Mouse (Mus musculus) macrophage (primary cell): ENCODE results near the gene Ncapd2. TPM values are rescaled to one million over a fixed set of nuclear protein-coding genes. Genes with fewer than 3 reads are reported as not detected.
A peak's percentile ranks its signal among the peaks of the same experiment; 100 is the strongest.
"Not testable (repeated sequence)": the region's sequence is repeated elsewhere in the genome, so short reads cannot be mapped to it uniquely, and the experiment has no call there.

ENCODE experiments used
- H3K27ac ChIP-seq: fragments of 350-480 bp; formaldehyde crosslinking; 2 replicates; pipeline ENCODE4 v1.9.0; 2021
- H3K36me3 ChIP-seq: fragments of 350-480 bp; formaldehyde crosslinking; 2 replicates; pipeline ENCODE4 v1.9.0; 2021; ENCODE audit errors: inconsistent target
- H3K4me3 ChIP-seq: fragments of 350-480 bp; formaldehyde crosslinking; 2 replicates; pipeline ENCODE4 v1.9.0; 2021; ENCODE audit errors: inconsistent target
- H3K79me2 ChIP-seq: fragments of 350-480 bp; formaldehyde crosslinking; 2 replicates; pipeline ENCODE4 v1.9.0; 2021; ENCODE audit errors: inconsistent target
- WGBS: methylation state at CpG from one replicate; pipeline ENCODE4 v1.1.7; 2026; ENCODE audit warnings: inconsistent platforms; ENCODE audit not compliant: missing documents; 5-methylcytosine and 5-hydroxymethylcytosine counted together
- polyA plus RNA-seq: library from polyadenylated mRNA; stranded (reverse); fragments of 250-400 nt; gene quantifications from 3 replicates; pipeline ENCODE4 v1.2.4, GENCODE M21; 2018; ENCODE audit warnings: inconsistent platforms

Gene Ncapd2
- polyA plus RNA-seq, 1 experiment from 2014 or later, result 10.3 TPM

DNA sequence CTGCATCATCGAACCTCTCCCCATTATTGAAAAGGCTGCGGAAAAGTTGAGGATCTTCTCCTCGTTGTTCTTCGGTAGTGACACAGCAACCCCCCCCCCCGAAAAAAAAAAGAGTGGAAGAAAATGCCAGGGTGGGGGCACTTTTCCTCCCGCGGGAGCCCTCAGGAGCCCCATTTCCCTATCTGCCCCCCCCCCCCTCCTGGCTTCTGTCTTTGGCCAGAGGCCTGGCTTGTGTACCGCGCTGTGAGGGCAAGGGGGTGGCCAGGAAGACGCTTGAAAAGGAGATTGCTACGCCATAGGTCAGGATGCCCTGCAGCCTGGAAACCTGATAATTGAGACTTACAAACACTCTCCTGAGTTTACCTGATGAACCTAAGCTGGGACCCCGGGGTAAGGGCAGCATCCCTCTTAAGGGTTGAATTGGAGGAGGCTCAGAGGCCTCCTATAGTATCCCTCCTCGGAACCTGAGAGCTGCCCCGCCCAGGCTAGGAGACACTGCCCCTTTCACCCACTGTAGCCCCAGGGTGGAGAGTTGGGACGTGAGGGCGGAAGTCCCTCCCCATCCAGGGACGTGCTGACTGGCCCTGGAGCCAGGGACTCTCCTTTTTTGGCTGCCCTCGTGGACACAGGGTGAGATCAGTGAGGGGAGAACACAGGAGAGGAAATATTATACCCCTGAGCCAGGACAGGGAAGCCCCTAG lies 25.3 kb downstream of the Ncapd2 start, which contains the start of gene Gapdh:
Gene Gapdh (minus strand): TSS at position 417 of the 701 bp plus-strand sequence.
- H3K36me3 ChIP-seq, result peaks cover 4% of the 10 kb centered on the region; the same call in 1 of the 2 replicates
- H3K27ac ChIP-seq, result peak within 1 kb of the TSS; percentile 96
- peaks cover 30% of the 10 kb centered on the region for H3K79me2 ChIP-seq
- under 1% methylated on average over 17 of the region's 18 CpGs for WGBS
- H3K4me3 ChIP-seq, result peak within 1 kb of the TSS; percentile 68

- peak overlapping the region; percentile 96 for H3K27ac ChIP-seq
These were observed 26.1 kb downstream of the Ncapd2 start for GRCm38 (mm10) chr6:125165328-125165891.

DNA sequence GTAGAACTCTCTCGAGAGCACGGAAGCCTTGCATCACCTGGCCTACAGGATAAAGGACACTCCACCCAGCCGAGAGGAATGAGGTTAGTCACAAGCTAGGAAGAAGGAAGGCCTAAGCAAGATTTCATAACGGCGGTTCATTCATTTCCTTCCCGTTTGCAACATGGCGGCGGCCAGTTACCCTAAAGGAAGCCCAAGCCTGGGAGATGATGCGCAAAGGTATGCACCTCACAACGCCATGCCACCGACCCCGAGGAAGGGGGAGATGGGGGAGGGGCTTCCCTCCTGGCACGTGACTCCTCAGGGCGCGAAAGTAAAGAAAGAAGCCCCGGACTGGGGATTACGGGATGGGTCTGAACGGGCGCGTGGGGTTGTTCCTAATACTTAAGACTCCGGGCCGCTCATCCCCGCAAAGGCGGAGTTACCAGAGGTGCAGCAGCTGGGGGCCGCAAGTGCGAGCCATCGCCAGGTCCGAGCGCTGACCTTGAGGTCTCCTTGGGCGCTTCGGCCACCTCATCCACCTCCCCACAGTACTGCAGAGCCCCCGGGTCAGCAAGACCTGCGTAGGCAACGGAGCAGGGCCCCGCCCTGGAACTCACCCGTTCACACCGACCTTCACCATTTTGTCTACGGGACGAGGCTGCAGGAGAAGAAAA lies 26.7 kb downstream of the Ncapd2 start:
- WGBS, result 1% methylated on average over 38 of the region's 39 CpGs
- Histone ChIP-seq H3K36me3 (peaks cover 16% of the 10 kb centered on the region; the same call in 1 of the 2 replicates), H3K79me2 (peaks cover 30% of the 10 kb centered on the region), H3K27ac (peak overlapping the region; percentile 96), H3K4me3 (peak overlapping the region; percentile 68)

More at GRCm38 (mm10) chr6:125165328-125165891, 26.1 kb downstream of the Ncapd2 start:
- Histone ChIP-seq H3K36me3 (peaks cover 11% of the 10 kb centered on the region; the same call in 1 of the 2 replicates), H3K4me3 (peak overlapping the region; percentile 68), H3K79me2 (peaks cover 30% of the 10 kb centered on the region)
- WGBS, result under 1% methylated on average over 30 of the region's 36 CpGs

DNA sequence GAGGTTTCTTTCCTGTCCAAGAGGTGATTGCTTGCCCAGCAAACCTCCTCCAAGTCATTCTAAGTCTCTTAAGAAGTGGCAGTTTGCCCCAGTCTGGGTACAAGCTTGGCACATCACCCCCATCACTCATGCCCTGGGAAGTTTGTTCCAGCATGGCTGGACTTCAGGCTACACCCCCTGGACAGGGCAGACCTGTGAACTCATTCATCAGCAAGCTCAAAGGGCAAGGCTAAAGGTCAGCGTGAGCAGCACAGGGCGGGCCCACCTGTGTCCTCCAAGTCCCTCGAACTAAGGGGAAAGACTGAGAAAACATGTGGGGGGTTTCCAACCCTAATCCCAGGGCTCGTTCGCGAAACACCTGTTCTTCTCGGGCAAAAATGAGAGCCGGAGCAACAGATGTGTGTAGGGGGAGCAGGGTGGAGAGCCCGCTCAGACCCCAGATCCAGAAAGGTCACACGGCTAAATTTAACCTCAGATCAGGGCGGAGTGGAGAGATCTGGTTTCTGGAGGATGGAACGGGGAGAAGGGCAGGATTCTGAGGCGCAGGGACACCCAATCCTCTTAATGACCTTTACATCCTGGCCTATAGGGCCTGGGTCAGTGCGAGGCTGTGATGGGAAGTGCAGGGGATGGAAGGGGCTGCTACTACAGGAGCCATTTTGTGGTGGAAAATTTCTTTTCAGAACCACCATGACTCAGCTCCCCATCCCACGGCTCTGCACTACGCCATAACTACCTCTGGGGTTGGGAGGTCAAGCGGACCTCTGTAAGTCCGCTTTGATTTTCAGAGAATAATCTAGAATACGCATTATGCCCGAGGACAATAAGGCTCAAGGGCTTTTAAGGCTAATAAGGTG lies 27.5 kb downstream of the Ncapd2 start:
- Histone ChIP-seq H3K79me2 (peaks cover 30% of the 10 kb centered on the region), H3K4me3 (peak overlapping the region; percentile 68), H3K27ac (peak overlapping the region; percentile 96), H3K36me3 (peaks cover 17% of the 10 kb centered on the region; the same call in 1 of the 2 replicates)
- 13% methylated on average over 20 of the region's 20 CpGs for WGBS

DNA sequence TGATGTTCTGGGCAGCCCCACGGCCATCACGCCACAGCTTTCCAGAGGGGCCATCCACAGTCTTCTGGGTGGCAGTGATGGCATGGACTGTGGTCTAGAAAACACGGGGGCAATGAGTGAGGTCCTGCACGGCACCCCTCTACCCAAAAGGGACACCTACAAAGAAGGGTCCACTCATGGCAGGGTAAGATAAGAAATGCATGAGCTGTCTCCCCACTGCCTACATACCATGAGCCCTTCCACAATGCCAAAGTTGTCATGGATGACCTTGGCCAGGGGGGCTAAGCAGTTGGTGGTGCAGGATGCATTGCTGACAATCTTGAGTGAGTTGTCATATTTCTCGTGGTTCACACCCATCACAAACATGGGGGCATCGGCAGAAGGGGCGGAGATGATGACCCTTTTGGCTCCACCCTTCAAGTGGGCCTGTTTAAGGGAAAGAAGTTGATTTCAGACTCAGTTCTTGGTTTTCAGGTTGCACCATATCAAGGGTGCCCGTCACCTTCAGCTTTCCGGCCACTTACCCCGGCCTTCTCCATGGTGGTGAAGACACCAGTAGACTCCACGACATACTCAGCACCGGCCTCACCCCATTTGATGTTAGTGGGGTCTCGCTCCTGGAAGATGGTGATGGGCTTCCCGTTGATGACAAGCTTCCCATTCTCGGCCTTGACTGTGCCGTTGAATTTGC lies 28.7 kb downstream of the Ncapd2 start:
- H3K79me2 ChIP-seq, result peaks cover 30% of the 10 kb centered on the region
- H3K4me3 ChIP-seq, H3K27ac ChIP-seq: not testable (repeated sequence)
- WGBS, result 77% methylated on average over 6 of the region's 16 CpGs
- H3K36me3 ChIP-seq, result peaks cover 28% of the 10 kb centered on the region; the same call in 1 of the 2 replicates

DNA sequence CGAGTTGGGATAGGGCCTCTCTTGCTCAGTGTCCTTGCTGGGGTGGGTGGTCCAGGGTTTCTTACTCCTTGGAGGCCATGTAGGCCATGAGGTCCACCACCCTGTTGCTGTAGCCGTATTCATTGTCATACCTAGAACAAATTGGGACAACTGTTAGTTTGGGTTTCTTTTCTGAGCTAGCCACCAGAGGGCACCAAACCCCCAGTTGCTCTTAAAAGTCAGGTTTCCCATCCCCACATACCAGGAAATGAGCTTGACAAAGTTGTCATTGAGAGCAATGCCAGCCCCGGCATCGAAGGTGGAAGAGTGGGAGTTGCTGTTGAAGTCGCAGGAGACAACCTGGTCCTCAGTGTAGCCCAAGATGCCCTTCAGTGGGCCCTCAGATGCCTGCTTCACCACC lies 29.5 kb downstream of the Ncapd2 start:
- not testable (repeated sequence) for H3K27ac ChIP-seq, H3K4me3 ChIP-seq
- H3K79me2 ChIP-seq, result peaks cover 30% of the 10 kb centered on the region
- WGBS, result 34% methylated on average over 3 of the region's 5 CpGs
- H3K36me3 ChIP-seq, result peaks cover 34% of the 10 kb centered on the region; the same call in 1 of the 2 replicates

DNA sequence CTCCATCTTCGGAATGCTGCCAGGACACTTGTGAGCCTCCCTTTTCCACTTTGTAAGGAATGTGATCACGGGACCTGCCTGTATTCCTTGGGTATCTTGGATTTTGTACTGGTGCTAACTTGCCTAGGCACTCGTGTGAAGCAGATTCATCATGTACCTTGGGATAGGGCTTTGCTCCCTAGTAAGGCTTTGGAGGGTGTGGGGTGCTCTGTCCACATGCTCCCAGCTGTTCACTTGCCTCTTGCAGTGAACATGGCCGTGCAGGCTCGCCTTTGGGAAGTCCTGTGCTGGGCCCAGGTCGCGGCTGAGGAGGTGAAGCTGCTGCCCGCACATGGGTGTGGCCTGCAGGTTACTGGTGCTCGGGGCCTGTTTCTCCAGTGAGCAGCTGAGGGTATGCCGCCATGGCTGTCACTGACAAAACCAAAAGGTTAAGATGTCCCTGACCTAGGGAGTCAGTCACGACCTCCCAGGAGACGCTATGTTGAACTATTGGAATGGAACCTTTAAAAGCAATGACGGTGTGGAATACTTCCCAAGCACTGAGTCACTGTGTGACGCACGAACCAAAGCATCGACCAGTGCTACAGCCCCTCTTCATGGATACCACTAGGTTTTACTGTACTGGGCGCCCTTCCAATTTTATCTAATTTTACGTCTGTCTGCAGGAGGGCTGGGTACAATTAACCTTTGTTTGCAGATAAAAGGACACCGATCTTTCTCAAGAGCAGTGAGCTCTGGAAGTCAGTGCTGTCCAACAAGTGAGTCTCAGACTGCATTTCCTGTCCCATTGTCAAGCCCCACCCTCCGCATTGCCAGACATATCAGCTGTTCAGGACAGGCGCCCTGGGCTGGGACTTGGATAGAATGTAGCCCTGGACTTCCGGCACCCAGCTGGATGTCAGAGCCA lies 30.4 kb downstream of the Ncapd2 start:
- Histone ChIP-seq H3K27ac (no peak overlapping the region), H3K36me3 (peaks cover 39% of the 10 kb centered on the region; the same call in 1 of the 2 replicates)

DNA sequence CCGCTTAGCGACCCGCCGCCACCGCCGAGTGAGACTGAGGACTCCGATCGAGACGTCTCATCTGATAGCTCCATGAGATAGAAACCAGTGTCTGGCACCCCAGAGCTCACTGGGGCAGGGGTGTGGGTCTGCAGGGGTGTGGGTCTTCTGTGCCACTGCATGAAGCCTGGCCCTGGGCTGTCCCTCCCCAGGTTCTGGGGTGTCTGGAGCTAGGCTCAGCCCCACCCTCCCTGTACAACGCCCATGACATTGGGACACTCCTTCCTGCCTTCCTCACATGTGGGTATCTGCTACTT lies 31.0 kb downstream of the Ncapd2 start:
- WGBS, result 85% methylated on average over 10 of the region's 10 CpGs
- peaks cover 45% of the 10 kb centered on the region for H3K36me3 ChIP-seq
- H3K27ac ChIP-seq, result no peak overlapping the region
- H3K4me3 ChIP-seq, result no peak overlapping the region
- peaks cover 30% of the 10 kb centered on the region for H3K79me2 ChIP-seq

More for the DNA sequence above, 30.4 kb downstream of the Ncapd2 start:
- 73% methylated on average over 21 of the region's 22 CpGs for WGBS
- Histone ChIP-seq H3K79me2 (peaks cover 30% of the 10 kb centered on the region), H3K4me3 (no peak overlapping the region)

DNA sequence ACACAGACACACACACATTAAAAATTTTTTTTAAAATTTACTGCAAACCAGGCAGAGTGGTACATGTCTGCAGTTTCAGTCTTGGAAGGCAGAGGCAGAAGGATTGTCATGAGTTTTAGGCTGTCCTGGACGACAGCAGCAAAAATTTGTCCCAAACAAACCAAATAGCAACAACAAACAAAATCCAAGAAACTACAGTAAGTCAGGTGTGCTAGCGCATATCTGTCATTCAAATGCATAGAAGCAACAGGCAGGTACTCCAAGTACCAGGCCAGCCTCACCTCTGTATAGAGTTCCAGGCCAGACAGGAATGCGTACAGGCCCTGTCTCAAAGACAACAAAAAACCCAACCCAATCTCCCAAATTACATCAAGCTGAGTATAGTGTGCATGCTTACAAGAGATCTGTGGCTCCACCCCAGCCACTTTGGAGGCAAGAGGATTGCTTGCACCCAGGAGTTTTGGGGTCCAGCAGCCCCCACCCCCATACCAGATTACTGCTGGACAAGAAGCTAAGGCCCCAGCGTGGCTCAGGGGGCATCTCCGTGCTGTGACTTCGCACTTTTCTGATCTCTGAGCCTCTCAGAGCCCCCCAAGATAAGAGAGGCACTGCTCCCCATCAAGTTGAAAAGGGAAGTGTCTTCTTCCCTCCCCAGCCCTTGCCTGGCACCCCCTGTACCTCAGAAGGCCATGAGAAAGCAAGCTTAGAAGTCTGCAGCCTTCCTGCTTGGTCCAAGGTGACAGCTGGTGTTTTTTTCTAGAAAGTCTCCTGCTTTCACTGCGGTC lies 31.5 kb downstream of the Ncapd2 start:
- 92% methylated on average over 7 of the region's 7 CpGs for WGBS
- Histone ChIP-seq H3K36me3 (peaks cover 48% of the 10 kb centered on the region), H3K27ac (no peak overlapping the region), H3K4me3 (no peak overlapping the region), H3K79me2 (peaks cover 25% of the 10 kb centered on the region)

- Histone ChIP-seq H3K79me2 (peaks cover 16% of the 10 kb centered on the region), H3K36me3 (peaks cover 48% of the 10 kb centered on the region), H3K4me3 (no peak overlapping the region), H3K27ac (no peak overlapping the region)
- WGBS, result 98% methylated on average over 4 of the region's 15 CpGs
These were observed 32.5 kb downstream of the Ncapd2 start for GRCm38 (mm10) chr6:125158944-125159492.

DNA sequence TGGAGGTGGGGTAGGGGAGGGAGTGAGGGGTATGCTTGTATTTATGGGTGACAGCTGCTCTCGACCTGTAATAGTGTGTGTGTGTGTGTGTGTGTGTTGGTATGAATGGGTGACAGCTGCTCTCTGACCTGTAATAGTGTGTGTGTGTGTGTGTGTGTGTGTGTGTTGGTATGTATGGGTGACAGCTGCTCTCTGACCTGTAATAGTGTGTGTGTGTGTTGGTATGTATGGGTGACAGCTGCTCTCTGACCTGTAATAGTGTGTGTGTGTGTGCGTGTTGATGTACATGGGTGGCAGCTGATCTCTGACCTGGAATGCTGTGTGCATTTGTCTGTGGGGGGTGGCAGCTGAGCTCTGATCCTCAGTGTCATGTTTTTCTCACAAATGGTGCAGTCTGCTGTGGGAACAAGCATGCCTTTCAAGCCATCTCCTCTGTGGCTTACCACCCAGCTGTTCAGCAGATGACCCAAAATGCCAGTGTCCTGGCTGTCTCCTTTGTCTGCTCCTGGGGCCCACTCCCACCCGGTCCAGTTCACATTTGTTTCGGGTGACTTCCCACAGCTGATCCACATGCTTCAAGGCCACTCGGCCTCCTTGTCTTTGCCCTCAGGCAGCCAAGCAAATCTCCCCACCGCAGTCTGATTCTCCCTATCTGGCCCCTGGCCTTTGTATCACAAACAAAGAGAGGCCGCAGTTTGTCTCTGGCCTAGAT lies 34.4 kb downstream of the Ncapd2 start:
- WGBS, result 100% methylated on average over 7 of the region's 7 CpGs
- H3K27ac ChIP-seq, result no peak overlapping the region
- H3K79me2 ChIP-seq, result no peaks in the 10 kb centered on the region; the same call in 1 of the 2 replicates
- no peak overlapping the region for H3K4me3 ChIP-seq
- peaks cover 65% of the 10 kb centered on the region for H3K36me3 ChIP-seq

- WGBS, result 81% methylated on average over 3 of the region's 3 CpGs
- H3K4me3 ChIP-seq, result no peak overlapping the region
- H3K36me3 ChIP-seq, result peaks cover 70% of the 10 kb centered on the region
- H3K79me2 ChIP-seq, result peaks cover 2% of the 10 kb centered on the region; the same call in 1 of the 2 replicates
- no peak overlapping the region for H3K27ac ChIP-seq
These were observed 35.0 kb downstream of the Ncapd2 start for GRCm38 (mm10) chr6:125156491-125156890.
